Mouse (Mus musculus) forebrain, embryonic 15.5 days (tissue): Measurements from ENCODE around the gene Glod4. TPM values are rescaled to one million over a fixed set of nuclear protein-coding genes. Genes with fewer than 3 reads are reported as not detected.
"Not testable (repeated sequence)": the region's sequence is repeated elsewhere in the genome, so short reads cannot be mapped to it uniquely, and the experiment has no call there.

ENCODE experiments used
- ATAC-seq: fragments of 200-750 bp; cut with Nextera tagmentation; replicated peaks from 2 replicates; pipeline ENCODE4 v1.8.0; 2017; ENCODE audit warnings: mild to moderate bottlenecking, moderate TSS enrichment, moderate library complexity
- H3K27ac ChIP-seq: fragments of 300-500 bp; sonication (generic); replicated peaks from 2 replicates; pipeline ENCODE4 v1.5.1; 2015; ENCODE audit warnings: mild to moderate bottlenecking, inconsistent platforms
- H3K27me3 ChIP-seq: fragments of 300-500 bp; sonication (generic); 2 replicates; pipeline ENCODE4 v1.6.1; 2015; ENCODE audit warnings: inconsistent platforms
- H3K36me3 ChIP-seq: fragments of 300-500 bp; sonication (generic); 2 replicates; pipeline ENCODE4 v1.6.1; 2015; ENCODE audit warnings: mild to moderate bottlenecking, inconsistent platforms
- H3K4me1 ChIP-seq: fragments of 300-500 bp; sonication (generic); 2 replicates; pipeline ENCODE4 v1.6.1; 2015; ENCODE audit warnings: inconsistent platforms
- H3K4me2 ChIP-seq: fragments of 300-500 bp; sonication (generic); replicated peaks from 2 replicates; pipeline ENCODE4 v1.6.1; 2015; ENCODE audit warnings: mild to moderate bottlenecking, inconsistent platforms
- H3K4me3 ChIP-seq: fragments of 300-500 bp; sonication (generic); 2 replicates; pipeline ENCODE4 v1.5.1; 2015; ENCODE audit warnings: mild to moderate bottlenecking, inconsistent platforms
- H3K9ac ChIP-seq: fragments of 300-500 bp; sonication (generic); replicated peaks from 2 replicates; pipeline ENCODE4 v1.6.1; 2015; ENCODE audit warnings: mild to moderate bottlenecking, inconsistent platforms
- H3K9me3 ChIP-seq: fragments of 300-500 bp; sonication (generic); 2 replicates; pipeline ENCODE4 v1.6.1; 2016; ENCODE audit warnings: inconsistent platforms
- WGBS: fragments of 180-500 bp; shearing (Covaris S2); methylation state at CpG from one replicate; pipeline ENCODE4 v1.1.7; 2015; ENCODE audit warnings: mixed read lengths; 5-methylcytosine and 5-hydroxymethylcytosine counted together
- polyA plus RNA-seq: library from polyadenylated mRNA; unstranded; fragments of >200 nt; fragmentation: Nextera tagmentation; extraction: Ambion mirVana; gene quantifications from 2 replicates; pipeline ENCODE4 v1.2.1, GENCODE M21; 2015

Gene Glod4
- polyA plus RNA-seq, 1 experiment from 2014 or later = 120 TPM

GRCm38 (mm10) chr11:76216681-76217389 is 26.7 kb downstream of the Glod4 start:
- 1% methylated on average over 33 of the region's 33 CpGs for WGBS

GRCm38 (mm10) chr11:76216049-76216540 is 27.4 kb downstream of the Glod4 start:
- H3K27me3 ChIP-seq = no peaks in the 10 kb centered on the region
- H3K27ac ChIP-seq = no peak overlapping the region
- no peak for ATAC-seq
- no peaks in the 10 kb centered on the region for H3K9me3 ChIP-seq
- H3K4me1 ChIP-seq = peaks cover 7% of the 10 kb centered on the region
- peak overlapping the region; percentile 69 for H3K4me2 ChIP-seq
- H3K36me3 ChIP-seq = peaks cover 20% of the 10 kb centered on the region
- peak overlapping the region; percentile 88; the same call in 1 of the 2 replicates for H3K4me3 ChIP-seq
- WGBS = 93% methylated on average over 5 of the region's 5 CpGs
- H3K9ac ChIP-seq = no peak overlapping the region

More at GRCm38 (mm10) chr11:76216681-76217389, 26.7 kb downstream of the Glod4 start:
- Histone ChIP-seq H3K4me3 (peak overlapping the region; percentile 88), H3K9me3 (no peaks in the 10 kb centered on the region), H3K27me3 (no peaks in the 10 kb centered on the region), H3K4me2 (peak overlapping the region; percentile 69), H3K4me1 (peaks cover 7% of the 10 kb centered on the region), H3K36me3 (peaks cover 28% of the 10 kb centered on the region), H3K9ac (peak overlapping the region; percentile 89), H3K27ac (peak overlapping the region; percentile 91)
- peak; percentile 38 for ATAC-seq

- no peak overlapping the region for H3K9ac ChIP-seq
- no peak overlapping the region for H3K27ac ChIP-seq
- ATAC-seq = no peak
- no peak overlapping the region for H3K4me3 ChIP-seq
- H3K36me3 ChIP-seq = peaks cover 24% of the 10 kb centered on the region
- no peaks in the 10 kb centered on the region for H3K27me3 ChIP-seq
- H3K4me2 ChIP-seq = no peak overlapping the region
- peaks cover 7% of the 10 kb centered on the region for H3K4me1 ChIP-seq
- 92% methylated on average over 2 of the region's 2 CpGs for whole genome bisulfite sequencing
- no peaks in the 10 kb centered on the region for H3K9me3 ChIP-seq
These were observed 28.5 kb downstream of the Glod4 start for GRCm38 (mm10) chr11:76215011-76215410.

GRCm38 (mm10) chr11:76213841-76214240 is 29.7 kb downstream of the Glod4 start:
- H3K4me3 ChIP-seq = no peak overlapping the region
- H3K9me3 ChIP-seq = no peaks in the 10 kb centered on the region
- no peak overlapping the region for H3K9ac ChIP-seq
- H3K4me2 ChIP-seq = no peak overlapping the region
- H3K36me3 ChIP-seq = peaks cover 34% of the 10 kb centered on the region
- ATAC-seq = no peak
- WGBS = 45% methylated on average over 5 of the region's 5 CpGs
- H3K4me1 ChIP-seq = peaks cover 7% of the 10 kb centered on the region
- no peaks in the 10 kb centered on the region for H3K27me3 ChIP-seq
- H3K27ac ChIP-seq = no peak overlapping the region

- not testable (repeated sequence) for H3K27ac ChIP-seq, H3K4me1 ChIP-seq, H3K9me3 ChIP-seq, H3K9ac ChIP-seq, H3K4me2 ChIP-seq, H3K4me3 ChIP-seq, ATAC-seq, H3K27me3 ChIP-seq
- 92% methylated on average over 5 of the region's 6 CpGs for WGBS
- peaks cover 57% of the 10 kb centered on the region for H3K36me3 ChIP-seq
These were observed 31.9 kb downstream of the Glod4 start for GRCm38 (mm10) chr11:76211595-76211994.

- Histone ChIP-seq H3K27ac (no peak overlapping the region), H3K27me3 (no peaks in the 10 kb centered on the region), H3K4me3 (no peak overlapping the region), H3K4me1 (no peaks in the 10 kb centered on the region), H3K9me3 (no peaks in the 10 kb centered on the region), H3K36me3 (peaks cover 65% of the 10 kb centered on the region), H3K4me2 (no peak overlapping the region), H3K9ac (no peak overlapping the region)
- 83% methylated on average over 13 of the region's 13 CpGs for WGBS
- no peak for ATAC-seq
These were observed 33.1 kb downstream of the Glod4 start for GRCm38 (mm10) chr11:76210228-76210985.

GRCm38 (mm10) chr11:76206793-76207192 is 36.7 kb downstream of the Glod4 start:
- H3K9me3 ChIP-seq = no peaks in the 10 kb centered on the region
- WGBS = 85% methylated on average over 5 of the region's 5 CpGs
- peaks cover 15% of the 10 kb centered on the region for H3K4me1 ChIP-seq
- H3K36me3 ChIP-seq = peaks cover 57% of the 10 kb centered on the region
- H3K27ac ChIP-seq = no peak overlapping the region
- no peak for ATAC-seq
- no peak overlapping the region for H3K4me2 ChIP-seq
- no peaks in the 10 kb centered on the region for H3K27me3 ChIP-seq
- no peak overlapping the region for H3K4me3 ChIP-seq
- no peak overlapping the region for H3K9ac ChIP-seq

- peak overlapping the region; percentile 71 for H3K4me3 ChIP-seq
- H3K9ac ChIP-seq = peak overlapping the region; percentile 84
- H3K9me3 ChIP-seq = no peaks in the 10 kb centered on the region
- H3K36me3 ChIP-seq = peaks cover 19% of the 10 kb centered on the region
- peak overlapping the region; percentile 74 for H3K4me2 ChIP-seq
- no peaks in the 10 kb centered on the region for H3K27me3 ChIP-seq
- under 1% methylated on average over 83 of the region's 90 CpGs for WGBS
- ATAC-seq = peak; percentile 99
- peak overlapping the region; percentile 68 for H3K27ac ChIP-seq
- peaks cover 21% of the 10 kb centered on the region for H3K4me1 ChIP-seq
These were observed 41.5 kb downstream of the Glod4 start for GRCm38 (mm10) chr11:76201761-76202674.

- H3K9ac ChIP-seq = no peak overlapping the region
- no peaks in the 10 kb centered on the region for H3K36me3 ChIP-seq
- no peaks in the 10 kb centered on the region for H3K27me3 ChIP-seq
- peaks cover 6% of the 10 kb centered on the region for H3K4me1 ChIP-seq
- WGBS = 50% methylated on average over 8 of the region's 8 CpGs
- no peak overlapping the region for H3K4me3 ChIP-seq
- no peaks in the 10 kb centered on the region for H3K9me3 ChIP-seq
- no peak for ATAC-seq
- no peak overlapping the region for H3K27ac ChIP-seq
- H3K4me2 ChIP-seq = no peak overlapping the region
These were observed 46.5 kb downstream of the Glod4 start for GRCm38 (mm10) chr11:76196977-76197469.

GRCm38 (mm10) chr11:76196275-76196976 is 47.1 kb downstream of the Glod4 start:
- Histone ChIP-seq H3K4me2 (no peak overlapping the region), H3K27me3 (no peaks in the 10 kb centered on the region), H3K27ac (no peak overlapping the region), H3K9me3 (no peaks in the 10 kb centered on the region), H3K9ac (no peak overlapping the region), H3K4me1 (peaks cover 4% of the 10 kb centered on the region), H3K4me3 (no peak overlapping the region), H3K36me3 (no peaks in the 10 kb centered on the region)
- no peak for ATAC-seq
- WGBS = 52% methylated on average over 8 of the region's 8 CpGs

- no peak for ATAC-seq
- Histone ChIP-seq H3K27me3 (no peaks in the 10 kb centered on the region), H3K4me3 (no peak overlapping the region), H3K4me1 (no peaks in the 10 kb centered on the region), H3K9me3 (no peaks in the 10 kb centered on the region), H3K4me2 (no peak overlapping the region), H3K27ac (no peak overlapping the region), H3K9ac (no peak overlapping the region), H3K36me3 (no peaks in the 10 kb centered on the region)
- WGBS = 80% methylated on average over 6 of the region's 6 CpGs
These were observed 56.6 kb downstream of the Glod4 start for GRCm38 (mm10) chr11:76186908-76187307.
